Mouse (Mus musculus) cerebellum, adult 2 months (tissue): Measurements from ENCODE around the gene Nthl1.
"Not testable (repeated sequence)": the region's sequence is repeated elsewhere in the genome, so short reads cannot be mapped to it uniquely, and the experiment has no call there.

ENCODE experiments used
- CTCF ChIP-seq: fragments of 200-500 bp; IDR thresholded peaks from 2 replicates; pipeline ENCODE4 v1.5.1; 2011; ENCODE audit warnings: low read depth, mild to moderate bottlenecking, control low read depth, low read length, moderate library complexity, borderline replicate concordance; ENCODE audit not compliant: insufficient read depth
- POLR2A ChIP-seq: fragments of 200-500 bp; IDR thresholded peaks from 2 replicates; pipeline ENCODE4 v1.6.1; 2011; ENCODE audit warnings: low read length, control low read depth, borderline replicate concordance; ENCODE audit not compliant: insufficient read depth

DNA sequence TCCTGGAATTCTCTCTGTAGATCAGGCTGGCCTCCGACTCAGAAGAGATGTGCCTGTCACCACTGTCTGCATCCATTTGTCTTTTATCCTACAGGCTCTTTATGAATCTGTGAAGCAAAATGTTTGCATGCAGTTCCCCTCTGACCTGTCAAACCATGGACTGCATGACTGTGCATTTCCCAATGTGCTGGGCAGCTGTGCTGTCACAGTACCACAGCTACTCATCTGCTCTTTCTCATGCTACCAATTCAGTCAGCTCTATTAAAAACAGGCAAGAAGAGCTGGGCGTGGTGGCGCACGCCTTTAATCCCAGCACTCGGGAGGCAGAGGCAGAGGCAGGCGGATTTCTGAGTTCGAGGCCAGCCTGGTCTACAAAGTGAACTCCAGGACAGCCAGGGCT lies 34.5 kb downstream of the Nthl1 start:
- not testable (repeated sequence) for TF ChIP-seq CTCF, POLR2A
